Mouse (Mus musculus) C2C12 (cell line): ENCODE measurements around the gene Runx1.

ENCODE experiments used
- CEBPB ChIP-seq: IDR thresholded peaks from one replicate; pipeline ENCODE4 v1.6.1; 2011; ENCODE audit warnings: low read depth, mild to moderate bottlenecking, control low read depth, moderate library complexity
- CTCF ChIP-seq: IDR thresholded peaks from one replicate; pipeline ENCODE4 v1.5.1; 2011; ENCODE audit not compliant: control insufficient read depth, insufficient read depth, insufficient read length
- FOSL1 ChIP-seq: IDR thresholded peaks from one replicate; pipeline ENCODE4 v1.8.0; 2011; ENCODE audit warnings: mild to moderate bottlenecking, low read length; ENCODE audit not compliant: poor library complexity, insufficient read depth, severe bottlenecking
- MAX ChIP-seq: IDR thresholded peaks from one replicate; pipeline ENCODE4 v1.6.1; 2011; ENCODE audit warnings: mild to moderate bottlenecking, control low read depth
- MYOD1 ChIP-seq: IDR thresholded peaks from one replicate; pipeline ENCODE4 v1.6.1; 2011; ENCODE audit warnings: low read depth; ENCODE audit not compliant: control insufficient read depth, insufficient read length
- MYOG ChIP-seq: IDR thresholded peaks from one replicate; pipeline ENCODE4 v1.6.1; 2011; ENCODE audit not compliant: control insufficient read depth, insufficient read length; ENCODE audit errors: extremely low read depth
- USF1 ChIP-seq: IDR thresholded peaks from one replicate; pipeline ENCODE4 v1.6.1; 2011; ENCODE audit warnings: low read depth, mild to moderate bottlenecking, control low read depth, moderate library complexity

GRCm38 (mm10) chr16:92599451-92599850 lies 226.5 kb downstream of the Runx1 start:
- TF ChIP-seq CTCF: no peak
- TF ChIP-seq USF1: no peak
- no peak for TF ChIP-seq FOSL1
- no peak for TF ChIP-seq MYOD1
- TF ChIP-seq CEBPB: no peak
- TF ChIP-seq MAX: no peak
- no peak for TF ChIP-seq MYOG
